Mouse (Mus musculus) bone marrow, adult 2 months (tissue): Measurements from ENCODE around the gene Ppip5k1.

Experiments
- CTCF ChIP-seq: fragments of 200-500 bp; IDR thresholded peaks from 2 replicates; pipeline ENCODE4 v1.5.1; 2011; ENCODE audit warnings: low read length, control low read depth; ENCODE audit not compliant: control insufficient read depth, insufficient read depth
- POLR2A ChIP-seq: fragments of 200-500 bp; IDR thresholded peaks from 2 replicates; pipeline ENCODE4 v1.6.1; 2011; ENCODE audit warnings: low read depth, mild to moderate bottlenecking, control low read depth, low read length, borderline replicate concordance; ENCODE audit not compliant: control insufficient read depth

DNA sequence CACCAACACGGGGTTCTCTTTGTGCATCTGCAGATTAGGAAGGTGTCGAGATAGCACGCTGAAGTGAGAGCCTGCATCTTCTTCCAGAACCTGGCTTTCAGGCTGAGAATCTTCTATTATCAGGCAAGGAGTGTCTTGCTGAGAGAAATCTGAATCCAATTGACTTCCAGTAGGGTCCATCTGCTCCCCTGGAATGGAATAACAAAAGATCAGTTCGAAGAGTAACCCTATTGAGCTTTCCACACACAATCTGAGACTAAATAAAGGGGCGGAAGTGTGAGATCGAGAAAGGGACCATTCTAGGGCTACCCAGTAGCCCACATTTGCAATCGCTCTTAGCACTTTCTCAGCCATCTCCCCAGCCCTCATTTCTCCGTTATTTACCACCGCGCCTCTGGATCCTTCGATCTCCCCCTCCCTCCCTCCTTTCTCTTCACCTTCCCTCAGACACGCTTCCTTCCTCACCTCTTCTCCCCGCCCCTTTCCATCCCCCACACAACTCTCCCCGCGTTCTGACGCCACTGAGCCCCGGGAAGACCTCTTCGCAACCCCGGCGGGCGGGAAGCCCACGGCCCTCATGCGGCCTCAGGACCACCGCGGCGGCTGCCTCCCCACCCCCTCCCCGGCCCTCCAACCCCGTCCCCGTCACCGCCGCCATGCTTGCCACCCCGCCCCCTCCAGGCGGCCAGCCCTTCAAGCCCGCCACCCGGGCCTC lies 84.5 kb downstream of the Ppip5k1 start:
- TF ChIP-seq POLR2A, result no peak
- TF ChIP-seq CTCF, result no peak
